Mouse (Mus musculus): ENCODE data around the gene Actl6b.

- TF ChIP-seq CTCF (conservative IDR thresholded peaks at IDR 0.05; ENCODE audit: insufficient read depth, insufficient read length, low read depth, low read length) (no peak), POLR2A (IDR thresholded peaks at IDR 0.05; ENCODE audit: low read depth, low read length) (no peak)
Observed at GRCm38 (mm10) chr5:137545596-137545995, 7.7 kb upstream of the Actl6b start.
